Mouse (Mus musculus): ENCODE data around the gene Homer1.

- TF ChIP-seq CTCF (IDR thresholded peaks at IDR 0.05; ENCODE audit: insufficient read depth, low read depth, low read length) (no peak), POLR2A (IDR thresholded peaks at IDR 0.05; ENCODE audit: insufficient read depth, low read depth, low read length) (no peak)
Observed at GRCm38 (mm10) chr13:93418292-93418691, 118.9 kb downstream of the Homer1 start.
